Mouse (Mus musculus): ENCODE data around the gene Vps41. TPM values are rescaled to one million over a fixed set of nuclear protein-coding genes. Genes with fewer than 3 reads are reported as not detected.
A peak's percentile ranks its signal among the peaks of the same experiment; 100 is the strongest.

Vps41 gene
- polyA plus RNA-seq, 1 experiment from 2014 or later, result 34.5 TPM

GRCm38 (mm10) chr13:18839231-18839630 lies 122.1 kb downstream of the Vps41 start:
- no peak overlapping the region for H3K4me2 ChIP-seq (replicated peaks; ENCODE audit: low read depth, low read length)
- H3K4me1 ChIP-seq (ENCODE audit: insufficient read depth, low read depth, low read length), result no peaks in the 10 kb centered on the region
- H3K27me3 ChIP-seq (replicated peaks; ENCODE audit: insufficient read depth, low read length), result no peaks in the 10 kb centered on the region
- H3K9me3 ChIP-seq (ENCODE audit: low read length), result no peaks in the 10 kb centered on the region
- no peak overlapping the region for H3K9ac ChIP-seq (replicated peaks; ENCODE audit: low read depth)
- DNase-seq (ENCODE audit: low spot score), result no peak
- 87% methylated on average over 4 of the region's 4 CpGs for WGBS
- TF ChIP-seq CTCF (IDR thresholded peaks at IDR 0.05) (no peak), EP300 (IDR thresholded peaks at IDR 0.05) (no peak)
- H3K27ac ChIP-seq (ENCODE audit: low read length), result no peak overlapping the region
- H3K36me3 ChIP-seq (ENCODE audit: insufficient read depth, low read length), result 0 out of 2 replicates have a peak, but pooled peaks cover 3% of the 10 kb centered on the region
- ATAC-seq, result no peak
- no peak overlapping the region for H3K4me3 ChIP-seq (ENCODE audit: low read depth, low read length)

- 0 out of 2 replicates have a peak, but pooled peaks cover 3% of the 10 kb centered on the region for H3K36me3 ChIP-seq (ENCODE audit: insufficient read depth, low read length)
- WGBS, result 71% methylated on average over 4 of the region's 4 CpGs
- no peaks in the 10 kb centered on the region for H3K9me3 ChIP-seq (ENCODE audit: low read length)
- DNase-seq (ENCODE audit: low spot score) (no peak), ATAC-seq (no peak)
- H3K4me1 ChIP-seq (ENCODE audit: insufficient read depth, low read depth, low read length), result no peaks in the 10 kb centered on the region
- H3K9ac ChIP-seq (replicated peaks; ENCODE audit: low read depth), result no peak overlapping the region
- no peak overlapping the region for H3K27ac ChIP-seq (ENCODE audit: low read length)
- no peaks in the 10 kb centered on the region for H3K27me3 ChIP-seq (replicated peaks; ENCODE audit: insufficient read depth, low read length)
- no peak for TF ChIP-seq EP300 (IDR thresholded peaks at IDR 0.05)
- no peak for TF ChIP-seq CTCF (IDR thresholded peaks at IDR 0.05)
- no peak overlapping the region for H3K4me2 ChIP-seq (replicated peaks; ENCODE audit: low read depth, low read length)
- no peak overlapping the region for H3K4me3 ChIP-seq (ENCODE audit: low read depth, low read length)
Measured at GRCm38 (mm10) chr13:18840366-18840765, 123.3 kb downstream of the Vps41 start.

GRCm38 (mm10) chr13:18841019-18841418 lies 123.9 kb downstream of the Vps41 start:
- Histone ChIP-seq H3K36me3 (ENCODE audit: insufficient read depth, low read length) (0 out of 2 replicates have a peak, but pooled peaks cover 3% of the 10 kb centered on the region), H3K4me1 (ENCODE audit: insufficient read depth, low read depth, low read length) (no peaks in the 10 kb centered on the region), H3K9me3 (ENCODE audit: low read length) (no peaks in the 10 kb centered on the region), H3K9ac (replicated peaks; ENCODE audit: low read depth) (no peak overlapping the region), H3K27me3 (replicated peaks; ENCODE audit: insufficient read depth, low read length) (no peaks in the 10 kb centered on the region), H3K4me2 (replicated peaks; ENCODE audit: low read depth, low read length) (no peak overlapping the region), H3K27ac (ENCODE audit: low read length) (no peak overlapping the region), H3K4me3 (ENCODE audit: low read depth, low read length) (no peak overlapping the region)
- ATAC-seq (no peak), DNase-seq (ENCODE audit: low spot score) (no peak)
- no peak for TF ChIP-seq EP300 (IDR thresholded peaks at IDR 0.05)
- TF ChIP-seq CTCF (IDR thresholded peaks at IDR 0.05), result no peak
- 60% methylated on average over 2 of the region's 2 CpGs for WGBS

GRCm38 (mm10) chr13:18841752-18842282 lies 124.7 kb downstream of the Vps41 start:
- no peak overlapping the region for H3K9ac ChIP-seq (replicated peaks; ENCODE audit: low read depth)
- no peaks in the 10 kb centered on the region for H3K9me3 ChIP-seq (ENCODE audit: low read length)
- no peak overlapping the region for H3K27ac ChIP-seq (ENCODE audit: low read length)
- H3K36me3 ChIP-seq (ENCODE audit: insufficient read depth, low read length), result 0 out of 2 replicates have a peak, but pooled peaks cover 3% of the 10 kb centered on the region
- no peak overlapping the region for H3K4me3 ChIP-seq (ENCODE audit: low read depth, low read length)
- no peak overlapping the region for H3K4me2 ChIP-seq (replicated peaks; ENCODE audit: low read depth, low read length)
- no peaks in the 10 kb centered on the region for H3K27me3 ChIP-seq (replicated peaks; ENCODE audit: insufficient read depth, low read length)
- DNase-seq (ENCODE audit: low spot score) (no peak), ATAC-seq (no peak)
- no peaks in the 10 kb centered on the region for H3K4me1 ChIP-seq (ENCODE audit: insufficient read depth, low read depth, low read length)
- no peak for TF ChIP-seq CTCF (IDR thresholded peaks at IDR 0.05)
- TF ChIP-seq EP300 (IDR thresholded peaks at IDR 0.05), result no peak
- 74% methylated on average over 6 of the region's 6 CpGs for WGBS

- TF ChIP-seq CTCF (IDR thresholded peaks at IDR 0.05) (no peak), EP300 (IDR thresholded peaks at IDR 0.05) (no peak)
- no peaks in the 10 kb centered on the region for H3K9me3 ChIP-seq (ENCODE audit: low read length)
- H3K27ac ChIP-seq (ENCODE audit: low read length), result no peak overlapping the region
- H3K27me3 ChIP-seq (replicated peaks; ENCODE audit: insufficient read depth, low read length), result no peaks in the 10 kb centered on the region
- no peak overlapping the region for H3K9ac ChIP-seq (replicated peaks; ENCODE audit: low read depth)
- H3K4me3 ChIP-seq (ENCODE audit: low read depth, low read length), result no peak overlapping the region
- DNase-seq (ENCODE audit: low spot score) (no peak), ATAC-seq (no peak)
- 0 out of 2 replicates have a peak, but pooled peaks cover 3% of the 10 kb centered on the region for H3K36me3 ChIP-seq (ENCODE audit: insufficient read depth, low read length)
- 84% methylated on average over 4 of the region's 4 CpGs for WGBS
- no peak overlapping the region for H3K4me2 ChIP-seq (replicated peaks; ENCODE audit: low read depth, low read length)
- no peaks in the 10 kb centered on the region for H3K4me1 ChIP-seq (ENCODE audit: insufficient read depth, low read depth, low read length)
Measured at GRCm38 (mm10) chr13:18842556-18842955, 125.5 kb downstream of the Vps41 start.

- 73% methylated on average over 1 of the region's 1 CpGs for WGBS
- DNase-seq (ENCODE audit: low spot score) (peak; percentile 10), ATAC-seq (no peak)
- Histone ChIP-seq H3K27ac (ENCODE audit: low read length) (no peak overlapping the region), H3K27me3 (replicated peaks; ENCODE audit: insufficient read depth, low read length) (no peaks in the 10 kb centered on the region), H3K9ac (replicated peaks; ENCODE audit: low read depth) (no peak overlapping the region), H3K4me2 (replicated peaks; ENCODE audit: low read depth, low read length) (no peak overlapping the region), H3K36me3 (ENCODE audit: insufficient read depth, low read length) (0 out of 2 replicates have a peak, but pooled peaks cover 3% of the 10 kb centered on the region), H3K4me3 (ENCODE audit: low read depth, low read length) (no peak overlapping the region), H3K9me3 (ENCODE audit: low read length) (no peaks in the 10 kb centered on the region), H3K4me1 (ENCODE audit: insufficient read depth, low read depth, low read length) (no peaks in the 10 kb centered on the region)
- TF ChIP-seq CTCF (IDR thresholded peaks at IDR 0.05) (no peak), EP300 (IDR thresholded peaks at IDR 0.05) (0 out of 2 replicates have a peak, but pooled peaks have one; percentile 21)
Measured at GRCm38 (mm10) chr13:18843546-18843945, 126.5 kb downstream of the Vps41 start.

Data from lung, postnatal 0 days (tissue).